Mouse (Mus musculus) frontal cortex, postnatal 14 days (tissue): ENCODE measurements at regions not wholly inside any gene's neighbourhood (a gene's known extent, or its start where the extent isn't known, plus 50 kb on each side); places are given as distances from the start of the nearest gene placed in this dataset.
A peak's percentile ranks its signal among the peaks of the same experiment; 100 is the strongest.

Source experiments
- DNase-seq, 2 experiments: peaks; one replicate each; pipeline ENCODE4 v3.0.0; 2022; ENCODE audit warnings: low spot score in 2 of 2

DNA sequence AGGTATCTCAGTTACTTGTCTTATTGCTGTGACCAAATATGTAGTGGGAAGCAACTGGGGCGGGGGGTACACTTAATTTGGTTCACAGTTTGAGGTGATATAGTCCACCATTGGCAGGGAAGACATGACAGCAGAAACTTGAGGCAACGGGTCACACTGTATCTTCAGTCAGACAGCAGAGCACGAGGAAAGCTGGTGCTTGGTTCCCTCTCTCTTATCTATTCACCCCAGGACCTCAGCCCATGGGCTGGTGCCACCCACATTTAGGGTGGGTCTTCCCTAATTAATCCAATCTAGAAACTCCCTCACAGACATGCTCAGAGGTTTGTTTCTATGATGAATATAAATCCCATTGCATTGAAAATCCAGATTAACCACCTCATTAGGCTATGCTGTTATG is 56.5 kb downstream of the Otud1 start:
- DNase-seq: no peak

DNA sequence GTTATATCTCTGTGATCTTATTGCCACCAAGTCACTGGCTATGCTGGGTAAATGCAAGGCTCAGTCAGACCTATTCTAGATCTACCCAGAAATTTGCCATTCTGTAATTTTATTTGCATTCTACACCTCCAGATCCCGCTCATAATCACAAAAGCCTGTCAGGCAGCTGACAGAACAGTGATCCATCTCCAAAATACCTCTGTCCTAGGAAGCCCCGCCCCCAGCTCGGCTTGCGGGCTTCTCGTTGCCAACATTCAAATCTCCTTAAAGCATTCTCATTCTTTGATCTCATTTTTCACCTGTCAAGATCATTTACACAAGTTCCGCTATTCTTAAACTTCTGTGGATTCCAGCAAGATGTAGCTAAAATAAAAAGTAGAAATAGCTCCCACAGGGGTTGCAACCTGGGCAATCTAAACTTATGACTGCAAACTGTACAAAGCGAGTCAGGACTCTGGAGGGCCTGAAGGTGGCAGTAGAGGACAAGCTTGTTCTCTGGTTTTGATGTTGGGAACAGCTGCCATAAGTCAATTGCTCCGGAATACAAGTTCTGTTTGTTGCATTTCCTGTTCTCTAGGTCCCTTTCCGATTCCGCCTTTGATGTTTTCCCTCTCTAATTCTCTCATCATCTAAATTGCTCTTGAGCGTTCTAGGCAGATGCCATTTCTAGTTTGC is 58.1 kb downstream of the Otud1 start:
- DNase-seq: peak; percentile 10 to 58

- no peak for DNase-seq
These were observed 58.8 kb downstream of the Otud1 start for GRCm38 (mm10) chr2:19716388-19716787.

DNA sequence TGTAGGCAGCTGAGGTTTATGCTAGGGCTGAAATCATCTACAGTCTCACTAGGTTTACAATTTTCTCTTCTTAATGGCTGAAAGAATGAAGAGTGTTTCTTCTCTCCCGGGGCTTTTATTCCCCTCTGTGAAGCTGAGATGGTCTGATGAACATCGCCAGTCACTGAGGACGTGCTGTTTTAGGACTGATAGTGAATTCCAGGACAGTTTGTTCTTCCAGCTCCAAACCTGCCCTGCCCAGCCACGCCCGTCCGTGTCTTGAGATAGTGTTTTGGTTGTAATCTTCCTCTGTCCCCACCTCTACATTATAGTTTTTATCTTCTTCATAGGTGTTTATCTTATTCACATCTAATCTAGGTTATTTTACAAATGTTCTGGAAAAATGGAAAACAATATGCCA is 68.5 kb downstream of the Otud1 start:
- no peak for DNase-seq

DNA sequence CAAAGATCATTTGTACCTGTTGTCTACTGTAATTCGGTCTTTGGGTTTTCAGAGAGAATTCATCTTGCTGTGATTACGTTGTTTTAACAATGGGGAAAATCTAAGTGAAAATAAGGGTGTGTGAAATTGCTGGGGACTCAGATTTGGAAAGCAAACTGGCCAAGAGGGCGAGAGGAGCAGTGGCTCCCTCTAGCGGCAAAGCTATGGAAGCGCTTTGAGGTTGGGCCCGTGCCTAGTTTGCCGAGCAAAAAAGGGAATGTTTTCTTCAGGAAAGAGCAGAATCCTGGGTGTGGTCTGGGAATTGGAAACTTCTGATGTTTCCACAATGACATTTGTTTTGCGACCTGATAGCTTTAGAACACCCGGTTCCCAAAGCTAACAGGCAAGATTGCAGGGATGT is 69.4 kb downstream of the Otud1 start:
- DNase-seq: peak in 1 of 2 experiments; percentile 14

DNA sequence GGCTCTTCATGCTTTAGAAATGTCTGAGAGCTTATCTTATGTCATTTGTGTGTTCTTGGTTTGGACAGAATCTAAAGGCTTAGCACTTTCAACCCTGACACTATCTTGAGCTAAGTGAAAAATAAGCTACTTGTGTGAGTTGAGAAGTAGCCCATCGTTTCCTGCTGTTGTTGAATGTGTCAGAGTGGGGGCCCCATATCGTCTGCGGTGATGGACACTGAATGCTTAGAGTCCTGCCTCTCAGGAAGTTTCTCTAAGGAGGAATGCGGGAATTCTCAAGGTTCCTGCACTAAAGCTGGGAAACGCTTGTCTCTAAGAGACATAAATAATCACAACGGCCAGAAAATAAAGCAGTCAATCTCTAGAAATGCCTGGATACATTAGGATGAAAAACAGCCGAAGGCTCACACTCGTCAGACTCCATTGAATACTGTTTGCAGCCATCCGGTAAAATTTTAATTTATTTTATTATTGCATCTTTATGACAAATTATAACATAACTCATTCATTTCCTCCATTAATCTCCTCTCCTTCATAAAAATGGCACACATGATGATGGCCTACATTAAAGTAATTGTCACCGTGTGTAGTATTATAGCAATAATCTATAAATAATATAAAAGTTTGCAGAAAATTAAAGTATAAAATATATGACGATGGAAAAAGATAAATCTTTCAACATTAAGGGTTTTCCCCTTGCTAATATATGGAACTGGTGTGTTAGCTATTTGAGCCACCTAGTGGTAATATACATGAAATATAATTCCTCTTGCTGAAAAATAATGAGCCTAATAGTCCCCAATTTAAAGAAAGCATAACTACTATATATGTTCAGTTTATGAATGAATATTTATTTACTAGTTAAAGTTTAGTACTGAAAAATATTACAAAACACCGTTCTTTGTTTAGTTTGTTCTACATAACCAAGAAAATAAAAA is 75.6 kb downstream of the Otud1 start:
- no peak for DNase-seq

DNA sequence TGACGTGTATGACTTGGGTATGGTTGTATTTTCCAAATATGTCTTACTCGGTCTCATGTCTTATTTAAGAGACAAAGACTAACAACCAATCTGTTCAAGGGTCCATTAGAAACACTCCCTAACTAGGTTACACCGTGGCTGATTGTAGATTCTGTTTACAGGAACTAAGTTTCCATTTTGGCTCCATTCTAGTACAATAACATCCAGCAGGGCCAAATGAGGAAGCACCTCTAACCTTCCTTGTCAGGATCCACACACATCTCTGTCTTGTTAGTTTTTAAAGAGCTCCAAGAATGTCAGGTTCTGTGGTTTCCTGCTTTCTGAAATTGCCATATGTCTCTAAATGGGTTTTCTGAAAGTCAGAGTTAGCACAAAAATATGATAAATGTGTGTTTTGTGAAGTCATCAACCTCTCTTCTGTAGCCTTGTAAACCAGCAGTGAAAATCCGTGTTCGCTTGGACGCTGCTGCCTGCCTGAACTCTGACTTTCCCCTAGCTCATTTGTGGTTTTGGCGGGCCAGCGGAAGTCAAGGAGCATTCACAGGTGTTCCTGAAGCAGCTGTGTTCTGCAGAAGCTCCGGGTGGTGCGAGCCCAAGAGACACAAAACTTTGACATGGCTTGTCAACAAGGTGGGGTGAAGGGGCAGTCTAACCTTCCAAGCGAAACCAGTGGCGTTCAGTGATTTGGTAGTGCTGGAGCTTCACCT is 76.8 kb downstream of the Otud1 start:
- DNase-seq: no peak

- no peak for DNase-seq
These were observed 84.0 kb downstream of the Otud1 start for GRCm38 (mm10) chr2:19741508-19741907.

DNA sequence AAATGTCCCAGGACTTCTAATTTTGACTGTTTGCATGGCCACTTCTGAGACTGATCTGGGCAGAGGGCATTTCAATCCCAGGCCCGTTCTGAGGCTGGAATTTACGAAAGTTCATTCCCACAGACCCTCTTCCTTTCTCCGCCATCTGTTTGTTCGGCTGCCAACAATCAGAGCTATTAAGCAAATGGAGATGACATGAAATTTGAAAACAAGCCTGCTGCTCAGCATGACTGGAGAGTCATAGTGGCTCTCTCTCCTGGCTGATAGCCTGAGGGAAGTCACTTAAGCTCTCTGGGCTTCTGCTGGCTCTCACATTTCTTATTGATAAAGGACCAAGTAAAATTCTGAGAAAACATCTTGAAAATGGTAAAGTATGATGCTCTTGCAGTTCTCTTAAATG is 85.9 kb downstream of the Otud1 start:
- no peak for DNase-seq

DNA sequence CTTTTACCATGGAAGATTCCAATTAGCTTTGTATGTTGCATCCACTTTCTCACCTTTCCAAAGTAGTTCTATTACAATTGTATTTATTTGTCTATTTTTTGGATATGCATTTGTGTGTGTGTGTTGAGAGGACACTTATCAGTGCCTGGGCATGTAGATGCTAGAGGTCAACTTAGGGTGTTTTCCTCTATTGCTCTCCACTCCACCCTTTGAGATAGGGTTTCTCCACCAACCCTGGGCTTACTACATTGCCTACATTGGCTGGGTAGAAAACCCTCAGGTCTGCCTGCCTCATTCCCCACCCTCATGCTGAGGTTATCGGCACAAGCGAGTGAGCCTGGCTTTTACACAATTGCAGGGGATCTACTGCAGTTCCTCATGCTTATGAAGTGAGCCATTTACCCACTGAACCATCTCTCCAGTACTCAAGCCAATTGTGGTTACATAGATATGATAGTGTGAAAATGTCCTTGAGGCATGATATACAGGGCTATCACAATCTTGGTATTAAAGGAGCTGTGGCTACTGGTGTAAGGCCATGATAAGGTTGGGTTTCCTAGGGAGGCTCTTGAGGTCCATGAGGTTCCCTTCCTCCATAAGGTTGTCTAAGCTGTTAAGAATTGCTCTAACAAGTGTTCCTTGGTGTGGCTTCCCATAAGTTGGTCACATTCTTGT is 87.6 kb downstream of the Otud1 start:
- no peak for DNase-seq

- DNase-seq: no peak
These were observed 95.2 kb downstream of the Otud1 start for GRCm38 (mm10) chr2:19752753-19753152.

GRCm38 (mm10) chr2:19753479-19753878 is 95.9 kb downstream of the Otud1 start:
- no peak for DNase-seq

DNA sequence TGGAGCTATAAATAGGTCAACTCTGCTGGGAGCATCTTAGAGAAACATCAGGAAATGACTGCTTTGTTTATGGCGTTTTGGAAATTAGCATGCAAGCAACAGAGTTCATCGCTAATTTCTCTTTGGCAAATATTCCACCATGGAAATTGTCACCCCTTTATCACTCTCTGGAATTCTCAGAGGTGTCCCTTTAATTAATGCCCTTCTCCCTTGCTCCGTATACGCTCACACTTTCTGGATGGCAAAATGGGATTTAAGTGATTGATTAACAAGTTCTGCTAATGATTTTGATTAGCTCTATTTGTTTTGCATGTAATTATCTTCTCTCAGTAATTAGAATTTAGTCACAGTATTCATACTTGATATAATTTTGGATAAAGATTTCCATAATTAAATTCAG is 100.4 kb downstream of the Otud1 start:
- DNase-seq: no peak

GRCm38 (mm10) chr2:19759169-19759568 is 101.6 kb downstream of the Otud1 start:
- no peak for DNase-seq

GRCm38 (mm10) chr2:19759577-19759976 is 102.0 kb downstream of the Otud1 start:
- DNase-seq: no peak

- DNase-seq: no peak
These were observed 105.4 kb downstream of the Otud1 start for GRCm38 (mm10) chr2:19762996-19763395.

- no peak for DNase-seq
These were observed 124.7 kb upstream of the Etl4 start for GRCm38 (mm10) chr2:19784913-19785312.

DNA sequence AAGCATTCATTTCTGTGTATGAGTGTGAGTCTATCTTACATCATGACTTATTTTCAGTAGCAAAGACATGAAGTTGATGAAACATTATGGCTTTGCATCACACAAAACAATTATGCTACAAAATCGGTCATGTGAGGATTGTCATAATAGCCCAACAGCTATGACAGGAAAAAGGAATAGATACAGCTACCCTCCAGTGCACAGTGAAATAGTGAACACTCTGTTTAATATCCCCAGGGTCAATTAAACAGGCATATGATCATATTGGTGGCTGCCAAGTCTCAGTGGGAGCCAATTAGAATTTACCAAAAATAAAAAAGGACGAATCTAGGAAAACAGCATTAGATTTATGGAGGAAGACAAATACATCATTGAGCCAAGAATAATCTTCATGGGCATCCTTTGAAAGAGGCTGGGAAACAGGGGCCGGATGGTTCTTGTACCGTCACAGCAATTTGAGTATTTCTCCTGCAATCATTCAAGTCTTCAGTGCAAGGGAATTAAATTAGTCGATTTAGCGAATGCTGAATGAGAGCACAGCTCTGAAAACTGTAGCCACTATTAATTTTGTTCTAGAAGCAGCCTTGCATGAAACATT is 123.8 kb upstream of the Etl4 start:
- no peak for DNase-seq

DNA sequence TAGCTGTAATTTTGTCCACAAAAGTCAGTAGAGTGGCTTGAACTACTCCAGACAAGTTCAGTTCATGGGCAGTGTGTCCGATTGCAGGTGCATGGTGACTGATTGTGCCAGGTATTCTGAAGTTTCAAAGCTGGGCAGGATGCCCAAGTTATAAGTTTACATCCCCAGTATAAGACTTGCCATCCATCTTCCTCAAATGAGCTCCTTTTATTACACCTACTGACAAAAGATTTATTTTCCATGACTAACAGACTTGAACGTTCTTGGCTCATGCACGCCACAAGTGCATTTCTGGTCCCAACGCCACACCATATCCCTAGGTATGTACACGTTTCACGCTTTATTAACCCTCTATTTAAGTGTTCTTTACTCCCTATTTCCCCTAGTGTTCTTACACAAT is 117.4 kb upstream of the Etl4 start:
- no peak for DNase-seq

DNA sequence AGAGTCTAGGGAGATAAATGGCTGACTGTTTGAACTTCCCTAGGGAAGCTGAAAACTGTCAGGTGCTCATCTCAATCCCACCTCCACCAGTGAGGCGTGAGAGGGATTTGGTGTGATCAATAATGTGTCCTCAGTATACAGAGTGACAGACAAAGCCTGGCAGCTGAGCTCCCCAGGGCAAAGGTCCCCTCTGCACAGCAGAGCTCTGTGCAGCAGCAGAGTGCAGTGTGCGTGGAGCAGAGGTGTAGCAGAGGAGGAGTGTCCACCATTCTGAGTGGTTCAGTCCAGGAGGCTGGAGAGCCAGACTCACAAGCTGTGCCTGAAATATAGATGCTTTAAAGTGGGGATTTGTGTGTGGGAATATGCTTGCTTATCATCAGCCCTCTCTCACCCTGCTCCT is 112.8 kb upstream of the Etl4 start:
- no peak for DNase-seq
